Mouse (Mus musculus) lung, embryonic 14.5 days (tissue): Measurements from ENCODE around the gene Rufy3. TPM values are rescaled to one million over a fixed set of nuclear protein-coding genes. Genes with fewer than 3 reads are reported as not detected.
"Not testable (repeated sequence)": the region's sequence is repeated elsewhere in the genome, so short reads cannot be mapped to it uniquely, and the experiment has no call there.

Experiments
- ATAC-seq: fragments of 200-750 bp; cut with Nextera tagmentation; 2 replicates; pipeline ENCODE4 v1.8.0; 2017; ENCODE audit warnings: mild to moderate bottlenecking, moderate TSS enrichment, moderate library complexity; ENCODE audit not compliant: insufficient read depth
- DNase-seq: peaks from one replicate; pipeline ENCODE4 v3.0.0-alpha.2; 2015
- H3K27ac ChIP-seq: fragments of 300-500 bp; sonication (generic); 2 replicates; pipeline ENCODE4 v1.5.1; 2014; ENCODE audit warnings: low read depth, mild to moderate bottlenecking, moderate library complexity
- H3K27me3 ChIP-seq: fragments of 300-500 bp; sonication (generic); 2 replicates; pipeline ENCODE4 v1.6.1; 2014; ENCODE audit warnings: low read length, control low read depth; ENCODE audit not compliant: insufficient read depth
- H3K36me3 ChIP-seq: fragments of 300-500 bp; sonication (generic); 2 replicates; pipeline ENCODE4 v1.6.1; 2014; ENCODE audit warnings: control low read depth; ENCODE audit not compliant: insufficient read depth
- H3K4me1 ChIP-seq: fragments of 300-500 bp; sonication (generic); 2 replicates; pipeline ENCODE4 v1.6.1; 2014; ENCODE audit warnings: antibody characterized with exemption, control low read depth; ENCODE audit not compliant: insufficient read depth
- H3K4me2 ChIP-seq: fragments of 300-500 bp; sonication (generic); 2 replicates; pipeline ENCODE4 v1.6.1; 2014; ENCODE audit warnings: mild to moderate bottlenecking
- H3K4me3 ChIP-seq: fragments of 300-500 bp; sonication (generic); 2 replicates; pipeline ENCODE4 v1.5.1; 2014; ENCODE audit warnings: low read depth, low read length
- H3K9ac ChIP-seq: fragments of 300-500 bp; sonication (generic); 2 replicates; pipeline ENCODE4 v1.6.1; 2014
- H3K9me3 ChIP-seq: fragments of 300-500 bp; sonication (generic); 2 replicates; pipeline ENCODE4 v1.6.1; 2016; ENCODE audit warnings: low read depth, low read length, control low read depth
- CTCF ChIP-seq: IDR thresholded peaks from 2 replicates; pipeline ENCODE4 v1.5.1; 2016; ENCODE audit warnings: antibody characterized with exemption, low read depth
- WGBS: fragments of 180-500 bp; shearing (Covaris S2); extraction: QIAGEN DNeasy Blood & Tissue Kit; methylation state at CpG from one replicate; pipeline ENCODE4 v1.1.7; 2014; 5-methylcytosine and 5-hydroxymethylcytosine counted together
- polyA plus RNA-seq: library from polyadenylated mRNA; unstranded; fragments of >200 nt; fragmentation: Nextera tagmentation; extraction: Ambion mirVana; gene quantifications from 2 replicates; pipeline ENCODE4 v1.2.1, GENCODE M21; 2014

Rufy3 gene
- 11.9 and 14.0 TPM in 2 replicates for polyA plus RNA-seq

DNA sequence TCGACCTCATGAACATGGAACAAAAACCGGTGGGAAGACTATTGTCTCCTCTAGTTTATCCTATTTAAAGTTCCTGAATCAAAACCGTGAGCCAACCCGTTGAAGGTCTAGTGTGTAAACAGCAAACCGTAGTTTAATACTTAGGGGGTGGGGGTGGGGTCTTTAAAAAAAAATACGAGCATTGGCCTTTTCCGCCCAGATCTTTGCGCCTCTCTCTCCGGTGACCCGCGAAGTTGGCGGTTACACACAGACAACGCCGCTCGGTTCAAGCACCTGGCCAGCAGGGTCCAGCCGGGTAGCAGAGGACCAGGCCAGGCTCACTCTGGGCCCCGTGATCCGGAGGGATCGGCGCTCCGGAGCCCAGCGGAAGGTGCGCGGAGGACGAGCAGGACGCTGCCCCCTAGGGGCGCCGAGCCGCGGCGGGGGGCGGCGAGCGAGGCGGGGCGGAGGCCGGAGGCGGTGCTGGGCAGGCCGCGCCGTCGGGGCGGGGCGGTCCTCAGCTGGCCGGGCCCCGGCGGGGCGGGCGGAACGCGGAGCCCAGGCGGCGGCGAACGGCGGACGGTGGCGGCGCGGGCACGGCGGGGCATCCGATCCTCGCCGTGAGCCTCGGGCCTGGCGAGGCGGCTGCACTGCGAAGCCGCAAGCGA is at the start of gene Rufy3:
Gene Rufy3 (plus strand): TSS at position 540 of the 647 bp plus-strand sequence.
- Histone ChIP-seq H3K27ac (peak within 1 kb of the TSS; percentile 87), H3K4me1 (no peaks in the 10 kb centered on the region), H3K4me3 (peak within 1 kb of the TSS; percentile 82), H3K27me3 (no peaks in the 10 kb centered on the region), H3K36me3 (no peaks in the 10 kb centered on the region), H3K9ac (peak within 1 kb of the TSS; percentile 76), H3K4me2 (peak within 1 kb of the TSS; percentile 80), H3K9me3 (no peaks in the 10 kb centered on the region)
- peak; percentile 91 for DNase-seq
- ATAC-seq: peak; percentile 92
- TF ChIP-seq CTCF: peak; percentile 53
- under 1% methylated on average over 61 of the region's 71 CpGs for WGBS

DNA sequence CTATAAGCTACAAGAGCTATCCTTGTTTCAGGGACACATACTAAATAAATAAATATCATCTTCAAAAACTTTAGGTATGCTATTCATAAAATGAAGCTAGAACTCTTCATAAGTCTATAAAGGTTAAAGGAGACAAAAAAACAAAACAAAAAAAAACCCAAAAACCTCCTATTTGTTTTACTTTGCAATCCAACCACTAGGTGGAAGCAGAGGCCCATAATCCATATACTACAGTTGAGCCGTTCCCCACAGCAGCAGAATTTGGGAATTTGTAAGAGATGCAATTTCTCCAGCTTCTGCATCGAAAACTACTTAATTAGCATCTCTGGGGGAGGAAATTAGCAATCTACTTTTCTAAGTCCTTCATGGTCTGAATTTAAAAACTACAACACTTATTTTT is 45.6 kb upstream of the Rufy3 start:
- Histone ChIP-seq H3K4me1 (no peaks in the 10 kb centered on the region), H3K9me3 (no peaks in the 10 kb centered on the region), H3K4me2 (no peak overlapping the region), H3K4me3 (no peak overlapping the region), H3K36me3 (no peaks in the 10 kb centered on the region), H3K27me3 (no peaks in the 10 kb centered on the region), H3K9ac (no peak overlapping the region), H3K27ac (no peak overlapping the region)
- ATAC-seq: peak; percentile 70; the same call in 1 of the 2 replicates
- TF ChIP-seq CTCF: peak; percentile 77
- WGBS: 5% methylated on average over 2 of the region's 2 CpGs
- DNase-seq: peak; percentile 82

DNA sequence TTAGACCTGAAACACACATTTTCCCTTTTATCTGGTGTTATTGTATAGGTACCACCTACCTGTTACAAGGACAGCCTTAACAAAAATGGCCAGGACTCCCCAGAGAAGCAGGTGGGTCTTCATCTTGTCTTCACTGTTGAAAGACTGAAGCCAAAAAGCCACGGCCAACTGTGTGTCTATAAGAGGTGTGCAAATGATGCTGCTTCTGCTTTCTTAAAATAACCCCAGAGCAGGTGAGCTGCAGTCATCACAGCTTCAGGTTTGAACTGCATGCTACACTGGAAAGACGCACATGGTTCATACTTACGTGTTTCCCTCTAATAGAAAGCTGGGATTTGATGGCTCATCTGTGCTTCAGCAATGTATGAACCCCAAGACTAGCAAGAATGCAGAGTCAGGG is 37.2 kb upstream of the Rufy3 start, which contains the start of gene Jchain:
Gene Jchain (minus strand): TSS at position 235 of the 400 bp plus-strand sequence.
- Histone ChIP-seq H3K36me3 (no peaks in the 10 kb centered on the region), H3K27ac (no peak within 1 kb of the TSS), H3K4me3 (no peak within 1 kb of the TSS), H3K4me1 (no peaks in the 10 kb centered on the region), H3K9ac (no peak within 1 kb of the TSS), H3K4me2 (no peak within 1 kb of the TSS), H3K9me3 (no peaks in the 10 kb centered on the region), H3K27me3 (no peaks in the 10 kb centered on the region)
- no peak for DNase-seq
- WGBS: 83% methylated on average over 3 of the region's 3 CpGs
- ATAC-seq: no peak
- no peak for TF ChIP-seq CTCF

DNA sequence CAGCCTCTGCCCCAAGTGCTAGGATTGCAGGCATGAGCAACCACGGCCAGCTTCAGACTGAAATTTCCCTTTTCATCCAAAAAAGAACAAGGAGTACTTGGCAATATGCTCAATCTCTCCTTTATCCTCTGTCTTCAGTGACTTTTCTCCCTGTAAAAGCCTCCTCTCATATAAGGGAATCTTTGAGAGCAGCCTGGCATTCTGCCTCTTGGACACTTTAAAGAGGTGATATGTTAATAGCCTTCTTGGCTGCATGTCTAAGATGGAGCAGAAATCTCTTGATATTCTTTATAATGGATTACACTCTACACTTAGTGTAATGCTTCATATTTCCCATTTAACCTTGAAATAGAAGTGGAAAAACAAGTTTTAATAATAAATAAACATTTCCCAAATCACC is 33.9 kb upstream of the Rufy3 start:
- no peak overlapping the region for H3K27ac ChIP-seq
- no peak overlapping the region for H3K4me3 ChIP-seq
- H3K4me1 ChIP-seq: no peaks in the 10 kb centered on the region
- no peaks in the 10 kb centered on the region for H3K27me3 ChIP-seq
- no peaks in the 10 kb centered on the region for H3K9me3 ChIP-seq
- H3K4me2 ChIP-seq: no peak overlapping the region
- DNase-seq (peak; percentile 33), ATAC-seq (no peak)
- H3K9ac ChIP-seq: no peak overlapping the region
- no peaks in the 10 kb centered on the region for H3K36me3 ChIP-seq
- no peak for TF ChIP-seq CTCF
- WGBS: 63% methylated on average over 1 of the region's 1 CpGs

DNA sequence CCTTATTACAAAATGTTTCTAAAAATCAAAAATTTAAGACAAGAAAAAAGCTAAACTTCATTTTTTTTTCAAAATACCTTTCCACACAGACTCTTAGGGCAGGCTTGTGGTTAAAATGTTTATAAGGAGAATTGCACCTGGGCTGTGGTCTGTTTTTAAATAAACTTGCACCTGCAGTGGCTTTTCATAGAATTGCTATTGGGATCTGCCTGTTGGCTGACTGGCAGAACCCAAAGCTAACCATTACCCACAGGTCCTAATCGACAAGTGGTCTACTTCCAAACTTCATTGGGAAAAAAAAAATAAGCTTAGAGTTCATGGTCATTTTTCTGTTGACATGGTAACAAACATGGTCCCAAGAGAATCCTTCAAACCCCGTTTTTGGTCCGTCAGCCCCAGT is 30.1 kb upstream of the Rufy3 start:
- 65% methylated on average over 3 of the region's 3 CpGs for WGBS
- DNase-seq (no peak), ATAC-seq (no peak)

DNA sequence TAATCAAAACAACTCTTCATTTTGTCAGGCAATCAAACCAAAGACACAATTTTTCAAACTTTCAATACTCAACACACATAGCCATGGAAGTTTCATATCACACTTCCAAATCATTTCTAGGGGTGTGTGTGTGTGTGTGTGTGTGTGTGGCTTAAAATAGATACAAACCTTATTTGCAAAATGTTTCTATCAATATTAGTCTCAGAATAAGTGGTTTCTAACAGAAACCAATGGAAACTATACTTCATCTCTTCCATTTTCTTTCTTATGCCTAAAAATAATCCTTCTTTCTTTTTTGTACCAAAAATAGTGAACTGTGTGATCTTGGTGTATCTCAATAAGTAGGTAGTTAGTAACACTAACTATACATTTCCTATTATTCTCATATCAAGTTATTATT is 24.0 kb upstream of the Rufy3 start:
- no peak overlapping the region for H3K9ac ChIP-seq
- H3K4me1 ChIP-seq: no peaks in the 10 kb centered on the region
- H3K4me2 ChIP-seq: no peak overlapping the region
- DNase-seq (no peak), ATAC-seq (no peak)
- no peaks in the 10 kb centered on the region for H3K36me3 ChIP-seq
- H3K9me3 ChIP-seq: no peaks in the 10 kb centered on the region
- no peak for TF ChIP-seq CTCF
- H3K27ac ChIP-seq: no peak overlapping the region
- H3K4me3 ChIP-seq: no peak overlapping the region
- no peaks in the 10 kb centered on the region for H3K27me3 ChIP-seq

More for the DNA sequence above, 30.1 kb upstream of the Rufy3 start:
- Histone ChIP-seq H3K27ac (no peak overlapping the region), H3K9ac (no peak overlapping the region), H3K27me3 (no peaks in the 10 kb centered on the region), H3K4me1 (no peaks in the 10 kb centered on the region), H3K4me2 (no peak overlapping the region), H3K4me3 (no peak overlapping the region), H3K36me3 (no peaks in the 10 kb centered on the region), H3K9me3 (no peaks in the 10 kb centered on the region)
- no peak for TF ChIP-seq CTCF

DNA sequence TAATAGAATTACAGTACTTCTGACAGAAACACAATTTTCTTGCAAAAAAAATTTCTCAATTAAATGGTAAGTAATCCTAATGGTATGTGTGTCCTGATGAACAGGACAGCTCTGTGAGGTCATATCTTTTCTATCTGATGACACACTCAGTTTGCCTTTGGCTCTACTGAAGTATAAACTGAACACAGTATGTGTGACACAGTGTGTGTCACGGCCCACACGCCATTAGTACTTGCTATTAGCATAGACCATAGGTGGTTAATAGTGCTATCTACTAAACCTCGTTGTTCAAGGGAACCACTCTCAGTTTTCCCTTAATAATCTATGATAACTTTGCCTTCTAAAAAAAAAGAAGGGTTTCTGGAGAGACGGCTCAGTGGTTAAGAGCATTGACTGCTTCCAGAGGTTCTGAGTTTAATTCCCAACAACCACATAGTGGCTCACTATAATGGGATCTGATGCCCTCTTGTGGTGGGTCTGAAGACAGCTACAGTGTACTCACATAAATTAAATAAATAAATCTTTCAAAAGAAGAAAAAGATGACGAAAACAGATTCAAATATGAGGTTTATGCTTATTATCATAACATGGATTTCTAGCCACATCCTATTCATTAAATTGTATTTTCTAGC is 22.1 kb upstream of the Rufy3 start:
- Histone ChIP-seq H3K9me3 (no peaks in the 10 kb centered on the region), H3K9ac (no peak overlapping the region), H3K4me1 (no peaks in the 10 kb centered on the region), H3K36me3 (no peaks in the 10 kb centered on the region), H3K27me3 (no peaks in the 10 kb centered on the region), H3K4me2 (no peak overlapping the region), H3K4me3 (no peak overlapping the region), H3K27ac (no peak overlapping the region)
- ATAC-seq: peak; percentile 86; the same call in 1 of the 2 replicates
- peak; percentile 80 for DNase-seq
- 52% methylated on average over 5 of the region's 5 CpGs for WGBS
- peak; percentile 71 for TF ChIP-seq CTCF

DNA sequence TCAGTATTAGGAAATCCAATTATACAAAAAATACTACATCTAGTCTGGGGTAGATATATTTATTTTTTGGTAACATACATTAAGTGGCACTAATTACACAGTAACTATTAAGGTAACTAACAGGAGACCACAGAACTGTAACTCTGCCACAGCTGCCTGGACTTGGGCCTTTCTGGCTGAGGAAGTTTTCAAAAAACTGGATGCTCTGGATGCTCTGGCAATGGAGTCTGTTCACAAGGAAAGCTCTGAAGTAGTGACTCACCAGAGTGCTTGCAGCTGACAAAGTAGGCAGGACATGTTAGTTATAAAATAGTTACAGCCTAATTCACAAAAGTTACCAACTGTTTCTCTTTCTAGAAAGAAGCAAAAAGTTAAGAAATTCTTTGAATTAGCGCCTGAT is 20.4 kb upstream of the Rufy3 start:
- not testable (repeated sequence) for H3K4me1 ChIP-seq, H3K27ac ChIP-seq, DNase-seq, H3K9me3 ChIP-seq, H3K4me3 ChIP-seq, H3K36me3 ChIP-seq, H3K27me3 ChIP-seq, ATAC-seq, H3K4me2 ChIP-seq, H3K9ac ChIP-seq
- 84% methylated on average over 1 of the region's 1 CpGs for WGBS
